Mouse (Mus musculus): Measurements from ENCODE around the gene Olfr721-ps1.

The Olfr721-ps1 gene

DNA sequence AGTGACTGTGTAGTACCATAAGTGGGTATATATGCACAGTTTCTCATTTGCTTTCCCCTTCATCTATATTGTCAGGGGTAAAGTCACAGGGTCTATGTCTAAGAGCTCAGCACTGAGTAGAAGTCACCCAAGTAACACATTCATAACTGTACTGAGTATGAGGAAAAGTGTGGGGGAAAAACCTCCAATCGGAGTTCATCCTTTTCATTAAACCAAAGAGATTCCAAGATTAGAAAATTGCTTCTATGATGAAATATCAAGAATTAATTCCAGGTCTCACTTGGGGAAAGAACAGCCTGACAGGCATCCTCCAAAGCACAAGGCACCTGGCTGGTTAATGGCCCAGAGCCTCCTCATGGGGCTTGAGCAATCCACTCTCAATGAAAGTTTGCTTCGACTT is at the start of gene Olfr721-ps1:
Gene Olfr721-ps1, plus strand, starts transcription at position 301 of the 400 bp plus-strand sequence.
- DNase-seq = no peak

DNA sequence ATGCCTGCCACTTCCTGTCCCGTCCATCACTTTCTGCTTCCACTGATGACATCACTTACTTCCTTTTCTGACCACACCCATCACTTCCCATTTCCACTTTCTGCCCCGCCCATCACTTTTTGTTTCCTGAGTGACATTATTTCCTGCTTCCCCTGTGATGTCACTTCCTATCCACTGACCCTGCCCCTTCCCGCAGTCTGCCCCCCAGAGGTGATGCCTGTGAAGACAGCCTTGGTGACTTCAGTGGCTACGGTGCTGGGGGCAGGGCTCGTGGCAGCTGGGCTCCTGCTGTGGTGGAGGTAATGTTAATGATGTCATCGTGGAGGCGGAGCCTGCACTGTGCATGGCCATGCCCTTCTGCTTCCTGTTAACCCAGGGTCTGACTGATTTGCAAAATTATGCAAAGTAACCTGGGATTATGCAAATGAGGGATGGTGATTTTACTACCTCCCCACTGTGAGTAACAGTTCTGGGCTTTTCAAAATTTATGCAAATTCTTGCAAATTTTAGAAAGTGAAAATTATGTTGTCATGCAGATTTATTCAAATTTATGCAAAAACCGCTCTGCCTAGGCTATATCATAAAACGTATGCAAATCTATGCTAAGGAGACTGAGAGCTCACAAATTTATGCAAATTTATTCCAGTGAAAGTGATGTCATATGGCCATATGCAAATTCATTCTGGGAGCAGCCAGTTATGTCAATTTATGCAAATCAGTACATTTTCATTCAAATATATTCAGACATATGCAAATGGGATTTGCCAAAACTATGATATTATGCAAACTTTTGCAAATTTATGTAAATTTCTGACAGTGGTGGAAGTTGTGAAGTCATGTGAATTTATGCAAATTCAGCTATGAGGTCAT is 49.1 kb upstream of the Olfr721-ps1 start:
- DNase-seq = no peak

DNA sequence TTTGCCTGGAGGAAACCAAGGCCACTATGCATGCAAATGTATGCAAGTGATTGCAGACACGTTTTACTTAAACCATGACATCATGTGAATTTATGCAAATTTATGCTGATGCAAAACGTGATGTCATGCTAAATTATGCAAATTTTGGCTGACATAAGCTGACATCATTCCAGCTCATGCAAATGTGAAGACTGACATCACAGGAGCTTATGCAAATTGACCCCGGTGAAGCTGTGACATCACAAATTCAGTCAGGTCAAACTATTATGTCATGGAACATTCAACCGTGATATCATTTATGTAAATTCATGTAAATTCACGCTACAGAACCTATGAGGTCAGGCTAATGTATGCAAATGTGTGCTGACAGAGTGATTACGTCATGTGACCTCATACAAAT is 48.5 kb upstream of the Olfr721-ps1 start:
- DNase-seq = no peak

DNA sequence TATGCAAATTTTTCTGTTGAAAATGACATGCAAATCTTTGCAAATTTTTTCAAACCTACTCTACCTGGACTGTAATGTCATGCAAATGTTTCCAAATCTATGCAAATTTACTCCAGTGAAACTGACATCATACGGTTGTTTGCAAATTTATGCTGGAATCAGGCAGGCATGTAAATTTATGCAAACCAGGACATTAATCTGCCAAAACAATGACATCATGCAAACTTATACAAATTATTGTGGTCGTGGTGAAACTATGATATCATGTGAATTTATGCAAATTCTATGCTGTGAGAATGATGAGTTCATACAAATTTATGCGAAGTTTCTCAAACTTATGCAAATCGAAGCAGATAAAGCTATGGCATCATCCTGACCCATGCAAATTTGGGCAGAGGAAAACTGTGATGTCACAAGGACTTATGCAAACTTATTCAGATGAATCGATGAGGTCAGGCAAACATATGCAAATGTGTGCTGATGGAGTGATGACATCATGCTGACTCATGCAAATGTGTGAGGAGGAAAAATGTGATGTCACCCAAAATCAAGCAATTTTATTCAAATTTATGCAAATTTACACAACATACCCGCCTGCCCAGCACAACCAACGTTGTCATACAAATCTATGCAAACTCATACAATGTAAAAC is 47.9 kb upstream of the Olfr721-ps1 start:
- no peak for DNase-seq

DNA sequence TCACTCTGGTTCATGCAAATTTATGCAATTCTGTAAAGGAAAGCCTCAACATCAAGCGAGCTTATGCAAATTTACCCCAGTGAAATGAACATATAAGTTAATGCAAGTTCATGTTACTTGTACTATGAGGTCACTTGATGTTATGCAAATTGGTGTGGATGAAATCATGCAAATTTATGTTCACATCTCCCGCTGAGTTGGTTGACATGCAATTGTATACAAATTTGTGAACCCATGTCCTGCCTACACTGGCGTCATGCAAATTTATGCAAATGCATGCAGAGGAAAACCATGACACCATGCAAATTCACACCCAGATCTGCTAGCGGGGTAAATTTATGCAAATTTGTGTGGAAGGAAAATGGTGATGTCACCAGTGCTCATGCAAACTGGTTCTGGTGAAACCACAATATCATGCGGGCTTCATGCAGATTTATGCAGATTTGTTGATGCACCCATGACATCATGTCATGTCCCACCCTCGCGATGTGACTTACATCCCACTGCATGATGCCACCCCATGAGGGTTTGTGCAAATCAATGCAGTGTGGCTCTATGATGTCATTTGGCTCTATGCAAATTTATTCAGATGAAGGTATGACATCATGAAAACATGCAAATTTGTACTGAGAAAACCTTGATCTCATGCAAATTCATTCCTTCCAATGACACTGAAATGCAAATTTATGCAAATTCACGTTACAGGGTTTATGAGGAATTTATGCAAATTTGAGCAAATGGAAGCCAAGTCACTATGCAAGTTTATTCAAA is 47.2 kb upstream of the Olfr721-ps1 start:
- no peak for DNase-seq

DNA sequence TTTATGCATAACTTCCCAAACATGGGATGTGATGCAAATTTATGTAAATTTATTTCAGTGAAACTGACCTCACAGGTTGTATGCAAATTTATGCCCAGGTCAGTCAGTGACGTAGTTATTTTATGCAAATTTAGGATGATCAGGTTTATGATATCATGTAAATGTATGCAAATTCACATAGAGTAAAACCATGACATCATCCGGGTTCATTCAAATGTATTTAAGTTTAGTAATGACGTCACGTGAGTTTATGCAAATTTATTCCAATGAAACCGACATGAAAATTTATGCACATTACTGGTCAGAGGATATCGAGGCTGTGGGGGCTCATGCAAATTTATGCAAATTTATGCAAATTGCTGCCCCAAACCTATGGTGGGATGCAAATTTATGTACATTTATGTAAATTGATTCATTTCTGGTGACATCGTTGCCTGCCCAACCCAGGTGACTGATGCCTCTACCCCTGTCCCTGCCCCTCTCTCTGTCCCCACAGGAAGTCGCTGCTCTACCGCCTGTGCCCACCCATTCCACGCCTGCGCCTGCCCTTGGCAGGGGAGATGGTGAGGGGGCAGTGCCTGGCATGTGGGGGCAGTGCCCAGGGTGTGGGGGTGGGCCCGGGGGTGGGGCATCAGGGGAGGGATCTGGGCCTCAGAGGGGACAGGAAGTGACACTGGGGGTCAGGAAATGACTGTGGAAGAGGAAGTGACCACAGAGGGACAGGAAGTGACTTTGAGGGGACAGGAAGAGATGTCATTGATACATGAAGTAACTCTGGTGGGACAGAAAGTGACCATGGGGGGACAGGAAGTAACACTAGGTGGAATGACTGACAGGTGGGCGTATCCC is 46.4 kb upstream of the Olfr721-ps1 start:
- DNase-seq = no peak

DNA sequence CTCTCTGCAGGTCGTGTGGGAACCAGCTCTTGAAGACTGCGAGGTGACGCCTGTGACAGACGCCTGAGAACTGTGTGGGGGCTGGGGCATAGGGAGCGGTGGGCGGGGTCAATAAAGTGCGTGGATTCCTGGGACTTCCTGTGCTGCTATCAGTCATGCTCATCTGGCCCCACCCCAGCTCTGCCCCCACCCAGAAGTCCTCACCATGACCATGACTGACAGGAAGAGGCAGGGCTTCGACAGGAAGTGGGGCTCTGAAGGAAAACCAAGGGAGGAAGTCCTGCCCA is 45.8 kb upstream of the Olfr721-ps1 start:
- no peak for DNase-seq

DNA sequence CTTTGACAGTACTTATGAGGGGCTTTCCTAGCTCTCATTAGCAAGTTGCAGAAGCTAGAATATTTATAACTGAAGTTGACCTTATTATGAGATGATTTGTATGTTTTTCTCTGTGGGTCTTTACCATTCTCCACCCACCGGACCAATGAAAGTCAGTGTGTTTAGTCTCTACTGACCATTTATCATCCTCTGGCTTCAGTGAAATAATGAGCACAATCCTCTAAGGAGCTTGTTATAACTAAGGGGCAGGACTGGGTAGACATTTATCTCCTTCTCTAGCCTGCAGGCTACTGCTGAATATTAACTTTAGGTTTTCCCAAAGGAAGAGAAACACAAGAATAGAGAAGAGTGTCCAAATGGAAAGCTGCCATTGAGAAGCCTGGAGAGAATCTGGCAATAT is 5.6 kb upstream of the Olfr721-ps1 start:
- DNase-seq = no peak

DNA sequence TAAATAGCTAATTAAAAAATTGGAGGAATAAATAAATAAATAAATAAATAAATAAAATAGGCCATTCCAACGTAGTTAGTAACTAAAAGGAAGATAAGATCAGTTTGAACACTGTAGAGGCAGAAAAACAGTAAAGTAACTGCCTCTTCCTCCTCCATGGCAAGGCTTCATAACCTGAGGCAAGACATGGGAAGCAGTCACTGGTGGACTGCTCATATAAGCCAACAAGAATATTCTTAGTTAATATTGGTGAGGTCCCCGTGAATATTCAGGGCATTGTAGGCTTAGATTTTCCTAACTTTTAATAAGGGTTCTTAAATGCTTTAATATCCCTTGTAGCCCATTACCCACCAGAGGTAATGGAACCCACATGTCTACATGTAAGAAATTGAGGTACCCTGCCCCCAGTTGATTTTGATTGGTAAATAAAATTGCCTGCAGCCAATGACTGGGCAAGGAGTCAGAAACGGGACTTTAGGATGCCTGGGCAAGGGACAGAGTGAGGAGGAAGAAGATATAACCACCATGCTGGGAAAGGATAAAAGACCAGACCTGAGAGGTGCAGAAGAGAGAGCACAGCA is 35.1 kb downstream of the Olfr721-ps1 start:
- DNase-seq = no peak

All from kidney, adult 11 months (tissue).